Mouse (Mus musculus) bone marrow, adult 2 months (tissue): Measurements from ENCODE around the gene Cnnm1. TPM values are rescaled to one million over a fixed set of nuclear protein-coding genes. Genes with fewer than 3 reads are reported as not detected.

Experiments used
- H3K27ac ChIP-seq: fragments of 200-500 bp; 2 replicates; pipeline ENCODE4 v1.5.1; 2012; ENCODE audit warnings: low read depth, mild to moderate bottlenecking, control low read depth, inconsistent platforms, low read length; ENCODE audit not compliant: control insufficient read depth, poor library complexity, insufficient read depth
- H3K4me1 ChIP-seq: fragments of 200-500 bp; 2 replicates; pipeline ENCODE4 v1.6.1; 2011; ENCODE audit warnings: low read length; ENCODE audit not compliant: control insufficient read depth, insufficient read depth
- H3K4me3 ChIP-seq: fragments of 200-500 bp; replicated peaks from 2 replicates; pipeline ENCODE3; 2011; ENCODE audit warnings: mild to moderate bottlenecking, low read depth, low read length, control low read depth; ENCODE audit not compliant: control insufficient read depth
- CTCF ChIP-seq: fragments of 200-500 bp; IDR thresholded peaks from 2 replicates; pipeline ENCODE4 v1.5.1; 2011; ENCODE audit warnings: low read length, control low read depth; ENCODE audit not compliant: control insufficient read depth, insufficient read depth
- POLR2A ChIP-seq: fragments of 200-500 bp; IDR thresholded peaks from 2 replicates; pipeline ENCODE4 v1.6.1; 2011; ENCODE audit warnings: low read depth, mild to moderate bottlenecking, control low read depth, low read length, borderline replicate concordance; ENCODE audit not compliant: control insufficient read depth
- WGBS: fragments of 180-500 bp; shearing (Covaris S2); methylation state at CpG from one replicate; pipeline ENCODE4 v1.1.7; 2018; 5-methylcytosine and 5-hydroxymethylcytosine counted together
- polyA plus RNA-seq: library from polyadenylated mRNA; stranded (reverse); fragments of >200 nt; gene quantifications from 2 replicates; pipeline ENCODE4 v1.2.4, GENCODE M21; 2011; ENCODE audit warnings: low replicate concordance; ENCODE audit not compliant: missing spikeins, insufficient read depth, insufficient read length

Cnnm1 gene
- polyA plus RNA-seq, 1 experiment, result 3.6 TPM

DNA sequence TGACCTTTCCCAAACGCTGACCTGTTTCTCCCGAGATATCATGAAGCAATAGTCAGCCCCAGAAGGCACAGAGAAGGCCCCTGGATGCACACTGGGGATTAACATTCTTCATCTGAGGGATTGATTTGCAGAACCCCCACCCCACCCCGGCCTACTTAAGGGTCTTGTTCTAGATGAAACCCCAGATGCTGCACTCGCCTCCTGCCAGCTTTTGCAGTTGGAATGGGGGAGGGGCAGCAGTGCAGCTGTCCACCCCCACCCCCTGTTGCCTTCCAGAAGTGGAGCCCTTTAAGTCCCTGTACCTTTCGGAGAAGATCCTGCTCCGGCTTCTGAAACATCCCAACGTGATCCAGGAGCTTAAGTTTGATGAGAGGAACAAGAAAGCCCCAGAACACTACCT is 29.1 kb downstream of the Cnnm1 start:
- H3K27ac ChIP-seq, result no peak overlapping the region
- TF ChIP-seq CTCF (no peak), POLR2A (no peak)
- 67% methylated on average over 7 of the region's 7 CpGs for WGBS
- no peaks in the 10 kb centered on the region for H3K4me1 ChIP-seq
- H3K4me3 ChIP-seq, result no peak overlapping the region

DNA sequence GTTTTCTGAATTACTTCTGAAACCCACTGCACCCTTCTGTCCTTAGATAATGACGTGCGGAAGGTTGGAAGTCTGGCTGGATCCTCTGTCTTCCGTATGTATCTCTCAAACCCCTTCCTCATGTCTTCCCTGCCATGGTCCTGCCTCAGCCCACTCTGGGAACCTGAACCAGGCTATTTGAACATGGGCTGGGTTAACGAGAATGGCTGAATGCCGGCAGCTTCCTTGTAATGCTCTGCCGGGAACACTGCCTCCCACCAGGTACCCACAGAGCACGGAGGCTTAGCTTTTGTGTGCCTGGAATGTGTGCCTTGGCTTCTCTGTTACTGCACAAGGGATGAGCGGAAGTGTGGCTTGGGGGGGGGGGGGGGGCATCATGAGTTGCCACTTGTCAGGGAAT is 32.1 kb downstream of the Cnnm1 start:
- WGBS, result 81% methylated on average over 8 of the region's 8 CpGs
- no peaks in the 10 kb centered on the region for H3K4me1 ChIP-seq
- H3K4me3 ChIP-seq, result no peak overlapping the region
- no peak for TF ChIP-seq CTCF
- TF ChIP-seq POLR2A, result no peak
- no peak overlapping the region for H3K27ac ChIP-seq

GRCm38 (mm10) chr19:43472781-43473180 is 32.5 kb downstream of the Cnnm1 start:
- Histone ChIP-seq H3K27ac (no peak overlapping the region), H3K4me3 (no peak overlapping the region), H3K4me1 (no peaks in the 10 kb centered on the region)
- TF ChIP-seq POLR2A (no peak), CTCF (no peak)
- 89% methylated on average over 7 of the region's 7 CpGs for WGBS

DNA sequence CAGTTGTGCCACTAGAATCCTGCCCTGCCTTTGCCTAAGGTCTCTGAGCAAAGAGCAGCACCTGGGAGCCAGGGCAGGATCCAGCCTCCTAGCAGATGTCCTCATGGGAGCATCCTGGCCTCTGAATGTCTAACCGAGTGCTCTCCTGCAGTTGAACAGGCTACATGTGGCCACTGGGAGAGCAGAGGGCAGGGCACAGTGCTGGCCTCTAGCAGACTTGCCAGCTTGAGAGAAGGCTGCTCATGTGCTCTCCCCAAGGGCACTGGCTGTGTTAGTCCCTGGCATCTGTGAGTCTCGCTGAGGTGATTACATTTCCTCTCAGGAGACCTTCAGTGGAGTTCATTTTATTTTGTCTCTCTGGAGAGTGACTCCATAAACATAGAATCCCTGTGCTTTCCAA is 35.4 kb downstream of the Cnnm1 start:
- no peak overlapping the region for H3K27ac ChIP-seq
- WGBS, result 55% methylated on average over 2 of the region's 2 CpGs
- TF ChIP-seq POLR2A, result no peak
- H3K4me1 ChIP-seq, result no peaks in the 10 kb centered on the region
- no peak overlapping the region for H3K4me3 ChIP-seq

DNA sequence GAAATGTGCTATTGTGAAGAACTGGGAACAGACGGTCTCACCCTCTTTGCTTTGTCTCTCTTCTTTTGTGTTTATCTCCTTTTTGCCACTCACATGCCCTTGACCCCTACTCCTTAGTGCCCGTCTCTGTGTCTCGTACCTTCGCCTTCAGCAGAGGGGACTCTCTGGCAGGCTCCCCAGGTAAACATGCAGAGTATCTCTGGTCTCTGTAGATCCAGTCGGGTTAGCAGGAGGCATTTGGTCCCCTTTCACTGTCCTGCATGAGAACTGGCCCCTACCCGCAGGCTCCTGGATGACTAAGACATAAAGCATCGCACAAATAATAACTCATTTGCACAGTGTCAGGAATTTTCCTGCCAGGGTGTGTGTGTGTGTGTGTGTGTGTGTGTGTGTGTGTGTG is 35.8 kb downstream of the Cnnm1 start:
- no peak for TF ChIP-seq POLR2A
- H3K4me3 ChIP-seq, result no peak overlapping the region
- WGBS, result 77% methylated on average over 7 of the region's 7 CpGs
- no peaks in the 10 kb centered on the region for H3K4me1 ChIP-seq
- no peak overlapping the region for H3K27ac ChIP-seq

DNA sequence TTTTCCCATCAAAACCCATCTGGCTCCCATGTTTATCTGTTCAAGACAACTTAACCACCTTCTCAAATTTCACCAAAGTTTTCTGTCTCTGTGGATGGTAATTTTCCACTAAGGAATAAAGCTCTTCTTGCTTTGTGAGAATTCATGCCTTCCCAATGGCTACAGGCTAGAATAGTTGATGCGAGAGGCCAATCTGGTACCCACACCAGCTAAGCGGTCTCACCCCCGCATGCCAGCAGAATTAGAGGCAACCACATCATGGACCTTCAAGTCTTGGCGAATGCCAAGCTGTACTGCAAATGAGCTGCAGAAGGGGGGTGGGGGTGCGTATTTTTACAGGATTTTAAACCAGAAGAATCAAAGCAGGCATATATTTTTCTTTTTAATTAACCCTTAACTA is 37.2 kb downstream of the Cnnm1 start:
- Histone ChIP-seq H3K4me1 (no peaks in the 10 kb centered on the region), H3K4me3 (no peak overlapping the region), H3K27ac (no peak overlapping the region)
- TF ChIP-seq CTCF, result no peak
- 86% methylated on average over 5 of the region's 5 CpGs for WGBS

- Histone ChIP-seq H3K4me1 (no peaks in the 10 kb centered on the region), H3K4me3 (no peak overlapping the region), H3K27ac (no peak overlapping the region)
- TF ChIP-seq POLR2A (no peak), CTCF (peak; percentile 54)
- WGBS, result 22% methylated on average over 5 of the region's 5 CpGs
Observed at GRCm38 (mm10) chr19:43478891-43479290, 38.7 kb downstream of the Cnnm1 start.

- Histone ChIP-seq H3K4me1 (no peaks in the 10 kb centered on the region), H3K4me3 (no peak overlapping the region), H3K27ac (no peak overlapping the region)
- TF ChIP-seq POLR2A (no peak), CTCF (no peak)
- 90% methylated on average over 5 of the region's 5 CpGs for WGBS
Observed at GRCm38 (mm10) chr19:43479431-43479830, 39.2 kb downstream of the Cnnm1 start.

GRCm38 (mm10) chr19:43480512-43480911 is 40.3 kb downstream of the Cnnm1 start:
- WGBS, result 59% methylated on average over 9 of the region's 9 CpGs
- TF ChIP-seq POLR2A (no peak), CTCF (no peak)
- no peak overlapping the region for H3K4me3 ChIP-seq
- H3K4me1 ChIP-seq, result no peaks in the 10 kb centered on the region
- H3K27ac ChIP-seq, result no peak overlapping the region
